Mouse (Mus musculus): ENCODE measurements around the gene A530032D15Rik. TPM values are rescaled to one million over a fixed set of nuclear protein-coding genes. Genes with fewer than 3 reads are reported as not detected.
"Not testable (repeated sequence)": the region's sequence is repeated elsewhere in the genome, so short reads cannot be mapped to it uniquely, and the experiment has no call there.

A530032D15Rik gene
- polyA plus RNA-seq, 1 experiment: 0.20 TPM

GRCm38 (mm10) chr1:85106013-85106412 lies 3.6 kb downstream of the A530032D15Rik start:
- WGBS: 63% methylated on average over 5 of the region's 6 CpGs
- not testable (repeated sequence) for H3K36me3 ChIP-seq (ENCODE audit: control insufficient read depth, insufficient read depth, low read length); H3K27me3 ChIP-seq (ENCODE audit: control insufficient read depth, insufficient read depth, low read length); H3K4me3 ChIP-seq (ENCODE audit: low read depth, low read length); H3K27ac ChIP-seq (ENCODE audit: insufficient read depth, low read depth, low read length); H3K4me1 ChIP-seq (ENCODE audit: control insufficient read depth, insufficient read depth, insufficient read length, low read length)

GRCm38 (mm10) chr1:85105336-85105735 lies 4.3 kb downstream of the A530032D15Rik start:
- not testable (repeated sequence) for H3K4me3 ChIP-seq (ENCODE audit: low read depth, low read length); H3K27me3 ChIP-seq (ENCODE audit: control insufficient read depth, insufficient read depth, low read length); H3K27ac ChIP-seq (ENCODE audit: insufficient read depth, low read depth, low read length); H3K4me1 ChIP-seq (ENCODE audit: control insufficient read depth, insufficient read depth, insufficient read length, low read length); H3K36me3 ChIP-seq (ENCODE audit: control insufficient read depth, insufficient read depth, low read length)
- WGBS: 70% methylated on average over 4 of the region's 4 CpGs

- H3K4me3 ChIP-seq (ENCODE audit: low read depth, low read length); H3K4me1 ChIP-seq (ENCODE audit: control insufficient read depth, insufficient read depth, insufficient read length, low read length); H3K27me3 ChIP-seq (ENCODE audit: control insufficient read depth, insufficient read depth, low read length); H3K27ac ChIP-seq (ENCODE audit: insufficient read depth, low read depth, low read length); H3K36me3 ChIP-seq (ENCODE audit: control insufficient read depth, insufficient read depth, low read length): not testable (repeated sequence)
- 80% methylated on average over 4 of the region's 4 CpGs for WGBS
These were observed 7.9 kb downstream of the A530032D15Rik start for GRCm38 (mm10) chr1:85101754-85102153.

- not testable (repeated sequence) for H3K4me3 ChIP-seq (ENCODE audit: low read depth, low read length); H3K36me3 ChIP-seq (ENCODE audit: control insufficient read depth, insufficient read depth, low read length)
- 53% methylated on average over 1 of the region's 1 CpGs for WGBS
These were observed 9.8 kb downstream of the A530032D15Rik start, which contains the start of gene Gm10553 for GRCm38 (mm10) chr1:85099864-85100263. Gene Gm10553 (plus strand): TSS chr1:85100164.

GRCm38 (mm10) chr1:85099081-85099480 lies 10.6 kb downstream of the A530032D15Rik start:
- 76% methylated on average over 7 of the region's 7 CpGs for WGBS
- H3K36me3 ChIP-seq (ENCODE audit: control insufficient read depth, insufficient read depth, low read length); H3K4me1 ChIP-seq (ENCODE audit: control insufficient read depth, insufficient read depth, insufficient read length, low read length); H3K27ac ChIP-seq (ENCODE audit: insufficient read depth, low read depth, low read length); H3K4me3 ChIP-seq (ENCODE audit: low read depth, low read length); H3K27me3 ChIP-seq (ENCODE audit: control insufficient read depth, insufficient read depth, low read length): not testable (repeated sequence)

More at GRCm38 (mm10) chr1:85099864-85100263, 9.8 kb downstream of the A530032D15Rik start, which contains the start of gene Gm10553:
- H3K4me1 ChIP-seq (ENCODE audit: control insufficient read depth, insufficient read depth, insufficient read length, low read length); H3K27ac ChIP-seq (ENCODE audit: insufficient read depth, low read depth, low read length); H3K27me3 ChIP-seq (ENCODE audit: control insufficient read depth, insufficient read depth, low read length): not testable (repeated sequence)

- not testable (repeated sequence) for H3K27me3 ChIP-seq (ENCODE audit: control insufficient read depth, insufficient read depth, low read length); H3K4me3 ChIP-seq (ENCODE audit: low read depth, low read length); H3K4me1 ChIP-seq (ENCODE audit: control insufficient read depth, insufficient read depth, insufficient read length, low read length); H3K27ac ChIP-seq (ENCODE audit: insufficient read depth, low read depth, low read length); H3K36me3 ChIP-seq (ENCODE audit: control insufficient read depth, insufficient read depth, low read length)
- WGBS: 77% methylated on average over 7 of the region's 7 CpGs
These were observed 16.6 kb downstream of the A530032D15Rik start for GRCm38 (mm10) chr1:85093011-85093572.

- WGBS: 15% methylated on average over 1 of the region's 3 CpGs
- not testable (repeated sequence) for H3K27ac ChIP-seq (ENCODE audit: insufficient read depth, low read depth, low read length); H3K4me1 ChIP-seq (ENCODE audit: control insufficient read depth, insufficient read depth, insufficient read length, low read length); H3K27me3 ChIP-seq (ENCODE audit: control insufficient read depth, insufficient read depth, low read length); H3K4me3 ChIP-seq (ENCODE audit: low read depth, low read length); H3K36me3 ChIP-seq (ENCODE audit: control insufficient read depth, insufficient read depth, low read length)
These were observed 17.5 kb downstream of the A530032D15Rik start for GRCm38 (mm10) chr1:85092169-85092568.

GRCm38 (mm10) chr1:85086211-85086610 lies 23.4 kb downstream of the A530032D15Rik start:
- WGBS: 72% methylated on average over 1 of the region's 1 CpGs
- not testable (repeated sequence) for H3K36me3 ChIP-seq (ENCODE audit: control insufficient read depth, insufficient read depth, low read length); H3K27me3 ChIP-seq (ENCODE audit: control insufficient read depth, insufficient read depth, low read length); H3K4me3 ChIP-seq (ENCODE audit: low read depth, low read length); H3K4me1 ChIP-seq (ENCODE audit: control insufficient read depth, insufficient read depth, insufficient read length, low read length); H3K27ac ChIP-seq (ENCODE audit: insufficient read depth, low read depth, low read length)

GRCm38 (mm10) chr1:85084803-85085202 lies 24.9 kb downstream of the A530032D15Rik start:
- H3K4me1 ChIP-seq (ENCODE audit: control insufficient read depth, insufficient read depth, insufficient read length, low read length); H3K27ac ChIP-seq (ENCODE audit: insufficient read depth, low read depth, low read length); H3K4me3 ChIP-seq (ENCODE audit: low read depth, low read length); H3K36me3 ChIP-seq (ENCODE audit: control insufficient read depth, insufficient read depth, low read length); H3K27me3 ChIP-seq (ENCODE audit: control insufficient read depth, insufficient read depth, low read length): not testable (repeated sequence)
- WGBS: 55% methylated on average over 3 of the region's 3 CpGs

GRCm38 (mm10) chr1:85073099-85073498 lies 36.6 kb downstream of the A530032D15Rik start:
- H3K4me3 ChIP-seq (ENCODE audit: low read depth, low read length); H3K36me3 ChIP-seq (ENCODE audit: control insufficient read depth, insufficient read depth, low read length); H3K4me1 ChIP-seq (ENCODE audit: control insufficient read depth, insufficient read depth, insufficient read length, low read length); H3K27ac ChIP-seq (ENCODE audit: insufficient read depth, low read depth, low read length); H3K27me3 ChIP-seq (ENCODE audit: control insufficient read depth, insufficient read depth, low read length): not testable (repeated sequence)
- 47% methylated on average over 3 of the region's 3 CpGs for WGBS

- not testable (repeated sequence) for H3K4me3 ChIP-seq (ENCODE audit: low read depth, low read length); H3K36me3 ChIP-seq (ENCODE audit: control insufficient read depth, insufficient read depth, low read length); H3K4me1 ChIP-seq (ENCODE audit: control insufficient read depth, insufficient read depth, insufficient read length, low read length); H3K27ac ChIP-seq (ENCODE audit: insufficient read depth, low read depth, low read length); H3K27me3 ChIP-seq (ENCODE audit: control insufficient read depth, insufficient read depth, low read length)
- 51% methylated on average over 3 of the region's 3 CpGs for WGBS
These were observed 38.0 kb downstream of the A530032D15Rik start for GRCm38 (mm10) chr1:85071690-85072089.

GRCm38 (mm10) chr1:85035801-85036200 lies 73.9 kb downstream of the A530032D15Rik start:
- WGBS: 77% methylated on average over 6 of the region's 6 CpGs
- H3K36me3 ChIP-seq (ENCODE audit: control insufficient read depth, insufficient read depth, low read length); H3K27me3 ChIP-seq (ENCODE audit: control insufficient read depth, insufficient read depth, low read length); H3K27ac ChIP-seq (ENCODE audit: insufficient read depth, low read depth, low read length); H3K4me3 ChIP-seq (ENCODE audit: low read depth, low read length); H3K4me1 ChIP-seq (ENCODE audit: control insufficient read depth, insufficient read depth, insufficient read length, low read length): not testable (repeated sequence)

Data from small intestine, adult 2 months (tissue).